Mouse (Mus musculus) B cell, adult (primary cell): ENCODE results near the gene Rln3. TPM values are rescaled to one million over a fixed set of nuclear protein-coding genes. Genes with fewer than 3 reads are reported as not detected.

Experiments used
- total RNA-seq: library from RNA; stranded (reverse); gene quantifications from 4 replicates; pipeline ENCODE4 v1.2.4, GENCODE M21; 2023; ENCODE audit not compliant: inconsistent age

Gene Rln3
- not detected in 4 replicates for total RNA-seq

GRCm38 (mm10) chr8:84044900-84045299, at the start of gene Rln3:
Gene Rln3 (minus strand): TSS chr8:84045000.

GRCm38 (mm10) chr8:84066291-84066930, 21.6 kb upstream of the Rln3 start, which contains the start of gene Rfx1:
Gene Rfx1 (plus strand): TSS chr8:84066834.

DNA sequence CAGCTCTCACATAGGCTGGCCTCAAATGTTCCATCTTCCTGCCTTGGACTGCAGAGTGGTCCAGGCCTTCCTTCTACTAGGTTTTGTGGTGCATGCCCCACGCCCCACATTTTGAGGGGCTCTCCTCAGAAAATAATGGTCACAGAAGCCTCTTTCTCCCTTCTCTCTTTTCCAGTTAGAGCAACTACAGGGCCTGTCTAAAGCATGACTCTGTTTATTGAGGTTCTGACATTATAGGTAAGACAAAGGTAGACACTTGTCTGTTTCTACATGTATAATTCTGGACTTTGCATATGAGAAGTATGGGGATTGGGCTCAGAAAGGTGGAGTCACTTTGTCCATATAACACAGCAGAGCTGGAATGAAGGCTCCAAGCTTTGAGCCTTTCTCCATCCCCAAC, 20.2 kb upstream of the Rln3 start, which contains the start of gene Gm10643:
Gene Gm10643, minus strand, starts transcription at position 101 of the 400 bp plus-strand sequence.

DNA sequence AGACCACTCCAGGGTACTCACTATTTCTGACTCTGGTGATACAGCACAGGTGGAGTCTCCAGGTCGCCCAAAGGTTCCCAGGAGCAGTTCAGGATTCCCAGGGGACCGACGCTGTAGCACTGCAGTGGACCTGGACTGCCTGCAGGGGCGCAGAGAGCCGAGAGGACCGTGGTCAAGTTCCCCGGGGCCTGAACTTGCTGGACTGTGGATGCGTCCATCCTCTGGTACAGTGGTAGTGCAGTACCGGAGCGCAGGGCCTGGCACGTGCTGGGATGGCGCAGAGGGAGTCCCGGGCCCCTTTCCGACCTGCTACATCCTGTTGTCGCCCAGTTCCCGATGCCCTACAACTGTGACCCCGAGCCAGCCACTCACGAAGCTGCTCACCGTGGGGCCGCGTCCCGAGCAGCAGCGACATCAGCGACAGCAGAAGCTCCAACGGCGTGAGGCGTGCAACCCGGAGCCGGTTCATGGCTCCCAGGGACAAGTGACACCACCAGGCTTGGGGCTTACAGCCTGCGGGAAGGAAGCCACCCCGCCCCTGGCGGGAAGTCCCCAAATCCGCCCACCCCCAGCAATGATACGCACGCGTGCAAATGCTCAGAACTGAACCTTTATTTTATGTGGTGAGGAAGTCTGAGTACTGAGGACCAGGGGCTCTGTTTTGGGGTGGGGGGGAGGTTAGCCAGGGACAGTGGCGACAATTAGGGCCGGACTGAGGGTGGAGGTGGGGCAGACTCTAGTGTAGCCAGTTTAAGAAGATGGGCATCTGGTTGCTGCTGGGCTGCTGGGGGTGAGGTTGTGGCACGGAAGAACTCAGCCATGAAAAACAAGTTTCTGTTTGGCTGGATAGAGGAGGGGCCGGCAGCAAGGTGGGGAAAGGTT, 2.5 kb downstream of the Rln3 start, which contains the start of gene Il27ra:
Gene Il27ra, minus strand, starts transcription at position 524 of the 882 bp plus-strand sequence.

GRCm38 (mm10) chr8:84021096-84021495, 23.7 kb downstream of the Rln3 start, which contains the start of gene Palm3:
Gene Palm3 (plus strand): TSS chr8:84021471.

GRCm38 (mm10) chr8:84011705-84012498, 32.9 kb downstream of the Rln3 start, which contains the start of gene 2210011C24Rik:
Gene 2210011C24Rik (minus strand): TSS chr8:84012171.

DNA sequence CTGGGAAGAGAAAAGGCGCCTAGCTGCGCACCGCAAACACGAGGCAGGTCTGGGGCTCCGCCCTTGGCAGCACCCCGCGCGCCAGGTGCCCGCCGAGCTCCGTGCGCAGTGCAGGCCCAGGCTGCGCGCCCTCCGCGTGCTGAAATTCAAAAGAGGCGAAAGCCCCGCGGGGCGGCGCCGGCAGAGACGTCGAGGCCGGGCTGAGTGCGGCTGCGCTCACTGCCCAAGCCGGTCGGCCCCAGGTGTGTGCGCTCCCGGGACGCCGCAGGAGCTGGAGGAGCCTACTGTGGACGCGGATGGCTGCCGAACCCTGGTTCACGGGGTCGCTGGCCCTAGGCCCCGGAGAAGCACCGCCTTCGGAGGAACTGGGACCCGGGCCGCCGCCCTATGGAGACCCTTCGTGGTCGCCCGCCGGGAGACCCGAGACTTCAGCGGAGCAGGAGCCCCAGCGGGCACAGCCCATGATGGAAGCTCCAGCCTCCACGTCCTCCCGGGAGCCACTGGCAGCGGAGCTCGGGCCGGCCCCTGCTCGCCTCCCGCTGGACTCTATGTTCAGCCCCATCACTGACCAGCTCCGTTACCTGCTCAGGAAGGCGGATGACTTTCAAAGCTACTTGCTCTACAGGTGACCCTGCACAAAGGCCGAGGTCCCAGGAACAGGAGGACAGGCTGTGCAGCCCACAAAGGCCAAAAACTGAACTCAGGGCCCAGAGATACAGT, 43.4 kb downstream of the Rln3 start, which contains the start of gene 1700067K01Rik:
Gene 1700067K01Rik, plus strand, starts transcription at position 222 of the 720 bp plus-strand sequence.

DNA sequence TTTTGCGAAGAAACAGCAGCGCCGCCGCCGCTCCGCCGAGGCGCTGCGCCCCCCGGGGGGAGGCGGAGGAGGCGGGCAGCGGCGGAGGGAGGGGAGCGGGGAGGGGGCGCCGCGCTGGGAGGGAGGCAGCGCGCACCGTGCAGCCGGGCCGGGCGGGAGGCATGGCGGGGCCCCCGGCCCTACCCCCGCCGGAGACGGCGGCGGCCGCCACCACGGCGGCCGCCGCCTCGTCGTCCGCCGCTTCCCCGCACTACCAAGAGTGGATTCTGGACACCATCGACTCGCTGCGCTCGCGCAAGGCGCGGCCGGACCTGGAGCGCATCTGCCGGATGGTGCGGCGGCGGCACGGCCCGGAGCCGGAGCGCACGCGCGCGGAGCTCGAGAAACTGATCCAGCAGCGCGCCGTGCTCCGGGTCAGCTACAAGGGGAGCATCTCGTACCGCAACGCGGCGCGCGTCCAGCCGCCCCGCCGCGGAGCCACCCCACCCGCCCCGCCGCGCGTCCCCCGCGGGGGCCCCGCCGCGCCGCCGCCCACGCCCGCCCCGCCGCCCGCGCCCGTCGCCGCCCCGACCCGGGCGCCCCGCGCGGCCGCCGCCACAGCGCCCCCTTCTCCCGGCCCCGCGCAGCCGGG, 47.2 kb downstream of the Rln3 start, which contains the start of gene Samd1:
Gene Samd1, plus strand, starts transcription at position 162 of the 631 bp plus-strand sequence.

Other genes starting within 250 kb of the Rln3 start
- 4.0 to 9.1 TPM (median 5.7 TPM) in 4 replicates for gene Adgrl1, start 144.9 kb downstream of the Rln3 start, total RNA-seq
- gene Gm10644, start 89.8 kb downstream of the Rln3 start, total RNA-seq = 1.0 to 2.6 TPM (median 1.3 TPM) in 4 replicates
- 8.9 to 13.0 TPM (median 11.5 TPM) in 4 replicates for gene Asf1b, start 89.5 kb downstream of the Rln3 start, total RNA-seq
- 45.8 to 49.4 TPM (median 48.8 TPM) in 4 replicates for gene Prkaca, start 72.0 kb downstream of the Rln3 start, total RNA-seq
- 50.7 to 56.9 TPM (median 54.5 TPM) in 4 replicates for gene Samd1, start 47.3 kb downstream of the Rln3 start, total RNA-seq
- 0.51 to 1.3 TPM (median 0.92 TPM) in 4 replicates for gene 1700067K01Rik, start 43.5 kb downstream of the Rln3 start, total RNA-seq
- gene 2210011C24Rik, start 32.8 kb downstream of the Rln3 start, total RNA-seq = not detected in 4 replicates
- gene Palm3, start 23.5 kb downstream of the Rln3 start, total RNA-seq = 0.21 TPM in 1 of 4 replicates, not detected in the others
- 90.8 to 101 TPM (median 92.9 TPM) in 4 replicates for gene Il27ra, start 2.4 kb downstream of the Rln3 start, total RNA-seq
- gene Gm10643, start 20.1 kb upstream of the Rln3 start, total RNA-seq = 6.1 to 8.0 TPM (median 6.4 TPM) in 4 replicates
- 86.3 to 95.7 TPM (median 91.8 TPM) in 4 replicates for gene Rfx1, start 21.8 kb upstream of the Rln3 start, total RNA-seq
- 48.9 to 55.8 TPM (median 52.6 TPM) in 4 replicates for gene Dcaf15, start 59.8 kb upstream of the Rln3 start, total RNA-seq
- not detected in 4 replicates for gene Podnl1, start 81.0 kb upstream of the Rln3 start, total RNA-seq
- gene Cc2d1a, start 102.9 kb upstream of the Rln3 start, total RNA-seq = 33.0 to 37.2 TPM (median 35.2 TPM) in 4 replicates
- 0.63 to 3.4 TPM (median 1.6 TPM) in 4 replicates for gene 4930432K21Rik, start 103.0 kb upstream of the Rln3 start, total RNA-seq
- not detected in 4 replicates for gene Nanos3, start 140.2 kb upstream of the Rln3 start, total RNA-seq
- gene Zswim4, start 192.1 kb upstream of the Rln3 start, total RNA-seq = 25.3 to 28.1 TPM (median 26.9 TPM) in 4 replicates
- gene D8Ertd738e, start 204.7 kb upstream of the Rln3 start, total RNA-seq = 191 to 228 TPM (median 213 TPM) in 4 replicates
- gene Mri1, start 212.3 kb upstream of the Rln3 start, total RNA-seq = 34.8 to 36.2 TPM (median 35.5 TPM) in 4 replicates
- 18.9 to 30.9 TPM (median 25.3 TPM) in 4 replicates for gene Ccdc130, start 225.4 kb upstream of the Rln3 start, total RNA-seq